Mouse (Mus musculus): ENCODE data around the gene Smarce1.

Smarce1 gene

DNA sequence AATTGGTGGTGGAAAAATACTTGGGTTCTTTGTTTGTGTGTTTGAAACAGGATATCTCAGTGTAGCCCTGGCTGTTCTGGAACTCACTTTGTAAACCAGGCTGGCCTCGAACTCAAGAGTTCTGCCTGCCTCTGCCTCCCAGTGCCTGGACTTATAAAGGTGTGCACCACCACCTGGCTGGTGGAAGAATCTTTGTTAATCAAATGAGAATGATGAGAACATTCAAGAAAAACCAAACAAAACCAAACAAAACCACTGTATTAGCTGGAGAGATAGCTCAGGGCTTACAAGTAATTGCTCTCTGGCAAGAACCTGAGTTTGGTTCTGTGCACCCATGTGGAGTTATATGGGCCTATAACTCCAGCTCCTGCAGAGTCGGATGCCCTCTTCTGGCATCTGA, 61.4 kb downstream of the Smarce1 start:
- DNase-seq (ENCODE audit: extremely low spot score), result no peak

DNA sequence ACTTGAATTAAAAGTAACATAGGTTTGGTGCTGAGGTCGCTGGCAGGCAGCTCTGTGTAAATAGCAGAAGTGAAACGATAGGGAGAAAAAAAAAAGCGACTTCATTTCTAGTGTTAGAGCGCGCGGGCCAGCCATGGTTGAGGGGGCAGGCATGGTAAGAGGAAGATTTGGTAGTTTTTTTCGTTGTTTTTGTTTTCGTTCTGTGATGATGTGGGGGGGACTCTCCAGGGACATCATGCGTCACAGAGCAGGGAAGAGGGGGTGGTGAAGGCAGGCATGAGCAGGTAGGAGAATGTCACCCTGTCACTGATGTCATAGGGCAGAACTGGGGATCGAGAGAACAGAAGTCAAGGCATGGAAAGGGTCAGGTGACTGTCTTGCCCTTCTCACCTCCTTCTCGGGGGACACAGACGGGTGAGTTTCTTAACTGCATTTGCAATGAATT, 62.8 kb downstream of the Smarce1 start:
- DNase-seq (ENCODE audit: extremely low spot score), result no peak

GRCm38 (mm10) chr11:99167576-99167975, 63.2 kb downstream of the Smarce1 start:
- DNase-seq (ENCODE audit: extremely low spot score), result no peak

DNA sequence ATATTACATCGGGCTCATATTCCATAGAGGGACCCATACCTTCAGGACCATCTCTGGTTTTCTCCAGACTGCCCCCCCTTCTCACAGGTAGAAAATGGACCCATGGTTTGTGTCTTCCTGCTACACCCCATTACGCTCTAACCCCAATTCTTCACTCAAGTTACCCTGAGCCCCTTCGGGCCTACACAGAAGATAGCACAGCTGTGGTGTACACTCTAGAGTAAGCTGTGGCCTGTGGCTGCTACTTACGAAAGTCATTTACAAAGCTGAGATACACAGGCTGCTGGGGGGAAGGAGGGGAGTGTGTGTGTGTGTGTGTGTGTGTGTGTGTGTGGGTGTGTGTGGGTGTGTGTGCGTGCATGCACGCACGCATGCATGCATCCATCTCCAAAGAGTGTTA, 64.6 kb downstream of the Smarce1 start:
- DNase-seq (ENCODE audit: extremely low spot score), result no peak

DNA sequence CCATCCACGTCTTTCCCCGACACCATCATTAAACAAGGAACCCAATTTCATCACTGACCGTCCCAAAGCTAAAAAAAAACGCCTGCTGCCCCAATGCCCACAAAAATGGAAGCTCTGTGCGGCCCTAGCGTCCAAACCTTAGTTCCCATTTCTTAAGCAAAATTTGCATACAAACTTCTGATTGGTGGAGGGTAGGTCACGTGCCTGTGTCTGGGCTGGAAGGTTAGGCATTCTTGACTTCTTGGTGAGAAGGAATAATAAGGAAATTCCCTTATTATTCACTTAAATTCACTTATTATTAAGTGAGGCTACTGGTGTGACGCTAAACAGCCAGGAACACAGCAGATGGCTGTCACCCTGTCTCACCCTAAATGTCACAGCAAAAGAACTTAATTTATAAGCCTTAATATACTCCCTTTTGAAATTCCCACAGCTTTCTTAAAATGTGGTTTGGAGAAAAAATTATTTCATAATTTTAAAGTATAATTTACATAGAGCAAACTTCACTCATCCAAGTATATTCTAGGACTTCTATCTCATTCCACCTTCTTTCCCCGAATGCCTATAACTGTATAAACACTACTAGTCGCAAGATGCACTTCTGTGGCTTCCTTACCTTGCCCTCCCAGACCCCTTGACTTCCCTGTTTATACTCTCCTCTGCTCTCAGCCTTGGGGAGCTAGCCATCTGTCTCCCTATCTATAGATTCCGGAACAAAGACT, 65.6 kb downstream of the Smarce1 start:
- no peak for DNase-seq (ENCODE audit: extremely low spot score)

GRCm38 (mm10) chr11:99162972-99163686, 67.7 kb downstream of the Smarce1 start:
- no peak for DNase-seq (ENCODE audit: extremely low spot score)

DNA sequence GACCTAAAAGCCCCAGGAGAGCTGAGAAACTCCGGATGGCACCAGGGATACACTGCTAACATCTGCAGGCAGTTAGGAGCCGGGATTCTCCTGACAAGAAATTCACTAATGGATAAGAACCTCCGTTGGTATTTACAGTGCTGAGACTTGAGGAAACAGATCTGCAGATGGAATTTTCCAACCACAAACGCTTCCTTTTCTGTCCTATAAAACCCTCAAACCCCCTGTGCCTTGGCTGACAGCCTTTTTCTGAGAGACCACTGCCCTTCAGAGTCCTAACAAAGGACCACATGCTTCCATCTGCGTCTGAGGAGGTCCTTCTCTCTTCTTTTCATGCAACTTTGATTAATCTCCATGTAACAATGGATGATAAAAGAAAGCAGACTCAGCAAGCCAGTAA, 69.2 kb downstream of the Smarce1 start:
- no peak for DNase-seq (ENCODE audit: extremely low spot score)

- no peak for DNase-seq (ENCODE audit: extremely low spot score)
Observed at GRCm38 (mm10) chr11:99160228-99160627, 70.6 kb downstream of the Smarce1 start.
